In genomic region chr6:136241574-136242311, GRCm38 (mm10) we compare ENCODE assay signal across 10 mouse cellular contexts.
DNase-seq lines count a peak whose midpoint lies in the region; ATAC-seq and TF ChIP-seq lines count a peak whose summit lies in the region.
"Had no signal": no experiment of that assay in that cellular context is flagged by ENCODE, and none has a peak within 500 bp of the region (broad histone marks: within the 10 kb centered on the region; RNA-seq: fewer than 3 reads in every experiment).

No protein-coding gene starts in this region.

- no peaks in the 10 kb centered on the region for H3K27me3 ChIP-seq in hindbrain, embryonic 11.5 days (ENCODE audit: control insufficient read depth, insufficient read depth, low read length)
- no peaks in the 10 kb centered on the region for H3K27me3 ChIP-seq in hindbrain, embryonic 14.5 days (ENCODE audit: control insufficient read depth, insufficient read depth, low read length)
- H3K27me3 ChIP-seq in hindbrain, postnatal 0 days (ENCODE audit: insufficient read depth, low read length) = no peaks in the 10 kb centered on the region
- H3K27me3 ChIP-seq in midbrain, embryonic 12.5 days = 0 out of 2 replicates have a peak, but pooled peaks cover 4% of the 10 kb centered on the region
- H3K27me3 ChIP-seq: heart, embryonic 15.5 days had no signal

- H3K36me3 ChIP-seq in hindbrain, embryonic 11.5 days (ENCODE audit: control insufficient read depth, insufficient read depth, low read length) = no peaks in the 10 kb centered on the region
- no peaks in the 10 kb centered on the region for H3K36me3 ChIP-seq in hindbrain, embryonic 14.5 days (replicated peaks; ENCODE audit: control insufficient read depth, insufficient read depth)
- H3K36me3 ChIP-seq in hindbrain, postnatal 0 days (ENCODE audit: insufficient read depth, low read length) = no peaks in the 10 kb centered on the region
- H3K36me3 ChIP-seq in midbrain, embryonic 12.5 days = no peaks in the 10 kb centered on the region
- H3K36me3 ChIP-seq: heart, embryonic 15.5 days had no signal

- intact Hi-C loops in gastrocnemius, postnatal 36 days (cut with DNase I) = no loop called here

- no peaks in the 10 kb centered on the region for H3K4me1 ChIP-seq in hindbrain, embryonic 11.5 days (replicated peaks; ENCODE audit: control insufficient read depth, insufficient read depth, low read length)
- H3K4me1 ChIP-seq in hindbrain, embryonic 14.5 days (replicated peaks; ENCODE audit: control insufficient read depth, insufficient read depth, low read length) = 0 out of 2 replicates have a peak, but pooled peaks cover 6% of the 10 kb centered on the region
- peaks cover 11% of the 10 kb centered on the region for H3K4me1 ChIP-seq in cortical plate, adult 2 months (ENCODE audit: control insufficient read depth, insufficient read depth, low read length)
- 0 out of 2 replicates have a peak, but pooled peaks cover 6% of the 10 kb centered on the region for H3K4me1 ChIP-seq in hindbrain, postnatal 0 days (ENCODE audit: insufficient read depth, low read length)
- H3K4me1 ChIP-seq in midbrain, embryonic 12.5 days = peaks cover 11% of the 10 kb centered on the region; the same call in 1 of the 2 replicates
- H3K4me1 ChIP-seq: heart, embryonic 15.5 days had no signal

- H3K9me3 ChIP-seq in hindbrain, embryonic 11.5 days (ENCODE audit: control insufficient read depth, low read length) = no peaks in the 10 kb centered on the region
- no peaks in the 10 kb centered on the region for H3K9me3 ChIP-seq in hindbrain, embryonic 14.5 days (ENCODE audit: control insufficient read depth, low read length)
- H3K9me3 ChIP-seq in hindbrain, postnatal 0 days (ENCODE audit: low read length) = no peaks in the 10 kb centered on the region
- H3K9me3 ChIP-seq in midbrain, embryonic 12.5 days = no peaks in the 10 kb centered on the region
- H3K9me3 ChIP-seq: heart, embryonic 15.5 days had no signal

- no peak overlapping the region for H3K9ac ChIP-seq in hindbrain, embryonic 11.5 days (ENCODE audit: low read depth, low read length)
- no peak overlapping the region for H3K9ac ChIP-seq in hindbrain, embryonic 14.5 days
- no peak overlapping the region for H3K9ac ChIP-seq in hindbrain, postnatal 0 days (replicated peaks; ENCODE audit: low read length)
- no peak overlapping the region; the same call in 1 of the 2 replicates for H3K9ac ChIP-seq in midbrain, embryonic 12.5 days (replicated peaks)
- H3K9ac ChIP-seq: heart, embryonic 15.5 days had no signal

- H3K27ac ChIP-seq in hindbrain, embryonic 11.5 days (ENCODE audit: low read depth, low read length) = no peak overlapping the region
- H3K27ac ChIP-seq in hindbrain, embryonic 14.5 days = no peak overlapping the region
- peak overlapping the region; percentile 92 for H3K27ac ChIP-seq in cortical plate, adult 2 months (ENCODE audit: insufficient read depth, low read length)
- peak overlapping the region; percentile 22; the same call in 1 of the 2 replicates for H3K27ac ChIP-seq in hindbrain, postnatal 0 days
- peak overlapping the region; percentile 1; the same call in 1 of the 2 replicates for H3K27ac ChIP-seq in midbrain, embryonic 12.5 days (replicated peaks)
- H3K27ac ChIP-seq: heart, embryonic 15.5 days; kidney, postnatal 0 days had no signal

- no peak overlapping the region for H3K4me2 ChIP-seq in hindbrain, embryonic 11.5 days (replicated peaks; ENCODE audit: low read depth, low read length)
- no peak overlapping the region for H3K4me2 ChIP-seq in hindbrain, embryonic 14.5 days (replicated peaks)
- no peak overlapping the region for H3K4me2 ChIP-seq in hindbrain, postnatal 0 days (ENCODE audit: low read depth, low read length)
- 0 out of 2 replicates have a peak overlapping the region, but pooled peaks have one; percentile 3 for H3K4me2 ChIP-seq in midbrain, embryonic 12.5 days (replicated peaks)
- H3K4me2 ChIP-seq: heart, embryonic 15.5 days had no signal

- DNase-seq in hindbrain, embryonic 11.5 days (ENCODE audit: low spot score) = peak; percentile 4
- DNase-seq in hindbrain, embryonic 14.5 days (ENCODE audit: low spot score) = no peak
- DNase-seq in hindbrain, postnatal 0 days (ENCODE audit: low spot score) = peak; percentile 19
- DNase-seq in gastrocnemius, postnatal 36 days = no peak
- DNase-seq in ovary, adult 18-20 months (ENCODE audit: low spot score) = no peak
- no peak for DNase-seq in cerebellum, postnatal 25 days

- no peak overlapping the region for H3K4me3 ChIP-seq in hindbrain, embryonic 11.5 days (ENCODE audit: low read depth, low read length)
- no peak overlapping the region for H3K4me3 ChIP-seq in hindbrain, embryonic 14.5 days (replicated peaks; ENCODE audit: low read length)
- no peak overlapping the region for H3K4me3 ChIP-seq in cortical plate, adult 2 months (ENCODE audit: insufficient read depth, low read length)
- no peak overlapping the region for H3K4me3 ChIP-seq in hindbrain, postnatal 0 days (ENCODE audit: low read length)
- no peak overlapping the region for H3K4me3 ChIP-seq in midbrain, embryonic 12.5 days
- H3K4me3 ChIP-seq: heart, embryonic 15.5 days had no signal

- 0 out of 2 replicates have a peak, but pooled peaks have one; percentile 28 for TF ChIP-seq POLR2A in cortical plate, adult 2 months (IDR thresholded peaks at IDR 0.05; ENCODE audit: extremely low read depth, insufficient read depth, low read length)

- ATAC-seq in hindbrain, embryonic 11.5 days (ENCODE audit: low FRiP score) = peak; percentile 18; the same call in 1 of the 2 replicates
- no peak for ATAC-seq in hindbrain, embryonic 14.5 days (ENCODE audit: low FRiP score)
- 0 out of 2 replicates have a peak, but pooled peaks have one; percentile 45 for ATAC-seq in hindbrain, postnatal 0 days
- no peak for ATAC-seq in midbrain, embryonic 12.5 days (ENCODE audit: low FRiP score, low read depth)

- no peak for TF ChIP-seq CTCF in cortical plate, adult 2 months (IDR thresholded peaks at IDR 0.05; ENCODE audit: extremely low read depth, insufficient read depth, low read length)
- no peak for TF ChIP-seq CTCF in hindbrain, postnatal 0 days (IDR thresholded peaks at IDR 0.05; ENCODE audit: low read depth)

- 49% methylated on average over 10 of the region's 10 CpGs for WGBS in hindbrain, embryonic 11.5 days
- 45% methylated on average over 10 of the region's 10 CpGs for WGBS in hindbrain, embryonic 14.5 days
- 40% methylated on average over 10 of the region's 10 CpGs for WGBS in hindbrain, postnatal 0 days
- 32% methylated on average over 10 of the region's 10 CpGs for WGBS in midbrain, embryonic 12.5 days

Comparison
In these comparisons a context has a peak if more than half of its experiments do, and no peak if none do; other contexts are left out.
1. ATAC-seq: peak in hindbrain, embryonic 11.5 days (single experiment) and hindbrain, postnatal 0 days (single experiment); none in hindbrain, embryonic 14.5 days (single experiment) and midbrain, embryonic 12.5 days (single experiment).
2. DNase-seq: peak in hindbrain, embryonic 11.5 days (single experiment) and hindbrain, postnatal 0 days (single experiment); none in hindbrain, embryonic 14.5 days (single experiment), gastrocnemius, postnatal 36 days (0 of 2), ovary, adult 18-20 months (single experiment) and cerebellum, postnatal 25 days (0 of 2).
3. H3K27ac ChIP-seq: peak in cortical plate, adult 2 months (single experiment), hindbrain, postnatal 0 days (single experiment) and midbrain, embryonic 12.5 days (single experiment); none in hindbrain, embryonic 11.5 days (single experiment) and hindbrain, embryonic 14.5 days (single experiment).